Mouse (Mus musculus) left cerebral cortex, adult 8-10 months (tissue): ENCODE data around the gene AI837181. TPM values are rescaled to one million over a fixed set of nuclear protein-coding genes. Genes with fewer than 3 reads are reported as not detected.
A peak's percentile ranks its signal among the peaks of the same experiment; 100 is the strongest.

ENCODE experiments used
- DNase-seq, 2 experiments: peaks; one replicate each; pipeline ENCODE4 v3.0.0; 2022; ENCODE audit warnings: low spot score in 2 of 2
- total RNA-seq, 4 experiments: library from RNA; stranded (reverse); gene quantifications; 2 replicates each; pipeline ENCODE4 v1.2.4; 2022

AI837181 gene
- total RNA-seq, 4 experiments from 2014 or later, result 70.4 to 79.1 (median 75.0) TPM

GRCm38 (mm10) chr19:5444954-5445353 lies 20.0 kb downstream of the AI837181 start:
- DNase-seq, result no peak

- DNase-seq, result no peak
These were observed 20.8 kb downstream of the AI837181 start for GRCm38 (mm10) chr19:5445747-5446146.

- peak in 1 of 2 experiments; percentile 67 for DNase-seq
These were observed 22.8 kb downstream of the AI837181 start, which contains the start of gene Fosl1 for GRCm38 (mm10) chr19:5447515-5448353. Gene Fosl1, plus strand, starts transcription at chr19:5447547.

DNA sequence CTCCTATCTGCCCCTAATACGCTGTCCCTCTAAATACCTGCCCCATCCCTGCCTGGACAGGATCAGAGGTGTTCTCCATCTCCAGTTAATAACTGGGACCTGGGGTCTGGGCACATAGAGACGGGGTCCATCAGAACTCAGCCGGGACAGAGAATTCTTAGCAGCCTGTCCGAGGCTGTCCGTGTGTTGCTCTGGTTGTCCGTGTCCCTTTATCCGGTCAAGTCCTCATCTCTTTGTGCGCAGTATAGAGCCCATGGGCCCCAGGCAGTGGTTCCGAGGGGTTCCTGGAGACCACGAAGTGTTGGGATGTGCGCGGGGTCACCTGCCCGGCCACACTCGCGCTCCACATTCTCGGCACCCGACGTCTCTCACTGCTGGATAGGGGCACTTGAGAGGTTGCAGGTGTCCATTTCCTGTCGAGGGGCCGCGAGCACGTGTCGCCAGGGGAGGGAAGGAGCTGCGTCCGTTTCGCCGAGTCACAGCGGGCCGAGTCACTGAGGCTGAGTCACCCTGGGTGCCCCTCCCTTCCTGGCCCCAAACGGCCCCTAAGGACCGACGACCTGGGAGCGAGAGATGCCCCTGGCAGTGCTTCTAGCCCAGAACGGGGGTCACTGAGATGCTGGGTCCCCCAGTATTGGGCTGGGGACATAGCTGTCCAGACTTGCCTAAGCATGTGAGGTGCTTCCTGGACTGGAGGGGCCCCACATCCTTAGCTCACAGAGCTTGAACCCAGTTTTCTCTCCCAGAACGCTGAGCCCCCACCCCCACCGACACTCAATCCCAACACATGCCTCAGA lies 23.6 kb downstream of the AI837181 start:
- DNase-seq, result no peak

DNA sequence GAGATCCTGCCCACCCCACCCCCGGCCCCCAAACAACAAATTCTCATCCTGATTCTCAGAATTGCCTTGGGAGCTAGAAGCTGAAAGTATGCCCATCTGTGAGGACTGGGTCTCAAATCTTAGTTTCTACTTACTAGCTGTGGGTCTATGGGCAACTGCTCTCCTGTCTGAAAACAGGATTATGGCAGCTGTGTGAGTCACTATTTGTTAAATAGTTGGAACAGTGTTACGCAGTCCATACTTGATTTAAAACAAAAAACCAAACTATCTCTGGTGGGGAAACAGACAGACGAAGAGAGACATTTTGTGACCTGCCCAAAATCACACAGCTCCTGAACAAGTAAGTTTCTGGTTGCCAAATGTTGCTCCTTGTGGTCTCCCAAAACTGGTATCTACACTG lies 24.7 kb downstream of the AI837181 start:
- no peak for DNase-seq

- no peak for DNase-seq
These were observed 26.8 kb downstream of the AI837181 start for GRCm38 (mm10) chr19:5451766-5452165.

DNA sequence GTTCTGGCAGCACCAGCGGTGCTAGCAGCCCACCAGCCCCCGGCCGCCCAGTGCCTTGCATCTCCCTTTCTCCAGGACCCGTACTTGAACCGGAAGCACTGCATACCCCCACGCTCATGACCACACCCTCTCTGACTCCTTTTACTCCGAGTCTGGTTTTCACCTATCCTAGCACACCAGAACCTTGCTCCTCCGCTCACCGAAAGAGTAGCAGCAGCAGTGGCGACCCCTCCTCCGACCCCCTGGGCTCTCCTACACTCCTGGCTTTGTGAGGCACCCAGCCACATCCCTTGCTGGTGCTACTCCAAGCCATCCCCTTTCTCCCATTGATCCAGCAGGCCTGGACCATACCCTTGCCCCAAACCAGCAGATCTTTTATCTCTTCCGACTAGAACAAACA lies 30.1 kb downstream of the AI837181 start:
- DNase-seq, result no peak

DNA sequence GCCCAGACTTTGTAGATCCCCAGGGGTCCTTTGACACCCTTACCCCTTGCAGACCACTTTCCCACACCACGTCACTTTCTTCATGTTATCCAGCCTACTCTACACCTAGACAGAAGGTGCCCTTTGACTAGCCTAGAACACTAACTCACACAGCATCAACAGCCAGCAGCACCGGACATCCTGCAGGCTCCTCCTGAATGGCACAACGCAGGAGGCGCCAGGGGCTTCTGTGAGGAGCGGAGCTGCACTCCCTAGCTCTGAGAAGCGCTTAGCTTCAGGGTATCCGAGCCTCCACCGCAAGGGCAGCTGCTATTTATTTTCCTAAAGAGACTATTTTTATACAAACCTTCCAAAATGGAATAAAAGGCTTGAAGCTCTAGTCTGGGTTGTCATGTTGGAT lies 30.6 kb downstream of the AI837181 start:
- no peak for DNase-seq

DNA sequence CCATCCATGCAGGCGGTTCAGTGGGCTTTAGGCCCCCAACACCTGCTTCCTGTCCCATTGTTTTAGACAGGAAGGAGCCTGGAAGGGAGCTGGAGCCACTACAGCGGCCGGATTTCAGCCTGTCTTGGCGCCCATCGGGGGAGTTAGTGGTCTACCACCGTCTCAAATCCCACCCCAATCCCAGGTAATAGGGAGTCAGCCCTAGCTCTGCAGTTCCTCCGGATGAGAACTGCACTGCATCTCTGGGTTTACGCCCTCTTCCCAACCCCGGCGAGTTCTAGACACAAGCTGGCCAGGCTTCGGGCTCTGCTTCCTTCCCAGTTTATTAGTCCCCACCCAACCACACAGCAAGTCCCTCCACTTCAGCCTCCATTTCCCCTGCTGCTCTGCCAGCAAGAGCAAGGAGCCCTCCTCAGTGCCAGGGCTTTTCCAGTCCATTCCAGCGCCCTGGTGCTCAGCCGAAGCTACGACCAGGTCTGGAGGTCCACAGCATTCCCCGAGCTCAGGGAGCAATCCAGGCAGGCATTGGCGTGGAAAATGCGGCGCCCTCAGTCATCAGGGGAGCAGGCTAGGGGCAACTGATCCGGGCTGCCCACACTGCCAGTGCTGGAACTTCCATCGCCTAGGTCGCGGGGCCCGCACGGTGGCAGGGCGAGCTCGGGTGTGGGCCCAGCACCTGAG lies 31.4 kb downstream of the AI837181 start:
- no peak for DNase-seq

DNA sequence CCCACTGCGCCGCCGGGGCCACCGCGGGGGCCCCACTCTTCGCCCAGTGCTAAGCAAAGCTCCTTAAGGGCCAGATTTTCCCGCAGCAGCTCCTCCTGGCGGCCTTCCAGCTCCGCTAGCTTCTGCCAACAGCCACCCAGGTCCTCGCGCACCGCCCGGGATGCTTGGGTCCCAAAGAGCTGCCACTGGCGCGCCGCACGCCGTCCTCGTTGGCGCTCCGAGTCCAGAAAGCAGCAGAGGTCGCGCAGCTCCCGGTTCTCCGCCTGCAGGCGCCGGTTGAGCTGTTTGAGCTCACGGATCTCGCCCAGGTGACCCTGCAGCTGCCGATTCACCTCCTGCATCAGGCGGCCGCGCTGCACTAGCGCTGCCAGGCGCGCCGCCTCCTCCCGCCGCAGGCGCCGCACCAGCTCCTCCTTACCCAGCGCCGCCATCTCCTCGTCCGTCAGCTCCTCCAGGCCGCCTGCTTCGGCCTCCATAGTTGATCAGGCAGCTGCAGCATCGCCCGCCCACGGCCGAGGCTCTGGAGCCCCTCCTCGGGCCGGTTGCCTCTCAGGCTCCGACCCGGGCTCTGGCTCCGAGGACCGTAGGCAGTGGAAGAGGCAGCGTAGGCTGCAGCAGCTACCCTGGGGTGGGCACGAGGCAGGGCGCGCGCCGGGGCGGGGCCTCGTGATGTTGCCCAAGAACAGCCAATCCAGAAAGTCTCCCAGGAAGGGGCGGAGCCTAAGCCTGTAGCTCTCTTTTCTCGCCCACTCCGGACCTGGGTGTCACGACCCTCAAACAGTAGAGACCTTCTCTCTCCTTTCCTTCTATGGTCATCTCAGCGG lies 32.2 kb downstream of the AI837181 start:
- peak; percentile 95 to 97 for DNase-seq

GRCm38 (mm10) chr19:5457746-5458442 lies 33.0 kb downstream of the AI837181 start, which contains the start of gene Ccdc85b:
Gene Ccdc85b, minus strand, starts transcription at chr19:5457894.
- DNase-seq, result no peak

GRCm38 (mm10) chr19:5459019-5459418 lies 34.1 kb downstream of the AI837181 start:
- no peak for DNase-seq

- no peak for DNase-seq
These were observed 35.0 kb downstream of the AI837181 start for GRCm38 (mm10) chr19:5459896-5460295.

DNA sequence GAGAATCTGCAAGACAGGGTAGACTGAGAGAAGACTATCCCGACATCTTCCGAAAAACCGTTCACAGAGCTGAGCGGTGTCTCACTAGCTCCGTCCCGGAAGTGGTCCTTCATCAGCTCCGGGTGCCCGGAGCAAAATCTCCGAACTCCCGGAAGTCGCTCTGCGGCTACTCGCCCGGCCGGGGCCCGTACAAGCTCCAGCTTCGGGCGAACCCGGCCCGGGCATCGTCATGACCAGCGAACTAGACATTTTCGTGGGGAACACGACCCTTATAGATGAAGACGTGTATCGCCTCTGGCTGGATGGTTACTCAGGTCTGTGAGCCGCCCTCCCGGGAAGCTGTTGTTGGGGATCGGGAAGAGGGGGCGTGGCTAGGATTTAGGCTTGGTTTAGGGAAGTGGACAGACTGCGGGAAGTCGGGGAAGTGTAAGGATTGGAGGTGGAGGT lies 35.5 kb downstream of the AI837181 start, which contains the start of gene Fibp:
Gene Fibp (plus strand): TSS at position 151 of the 447 bp plus-strand sequence.
- DNase-seq, result peak; percentile 76 to 85

GRCm38 (mm10) chr19:5461411-5461810 lies 36.5 kb downstream of the AI837181 start:
- DNase-seq, result no peak

DNA sequence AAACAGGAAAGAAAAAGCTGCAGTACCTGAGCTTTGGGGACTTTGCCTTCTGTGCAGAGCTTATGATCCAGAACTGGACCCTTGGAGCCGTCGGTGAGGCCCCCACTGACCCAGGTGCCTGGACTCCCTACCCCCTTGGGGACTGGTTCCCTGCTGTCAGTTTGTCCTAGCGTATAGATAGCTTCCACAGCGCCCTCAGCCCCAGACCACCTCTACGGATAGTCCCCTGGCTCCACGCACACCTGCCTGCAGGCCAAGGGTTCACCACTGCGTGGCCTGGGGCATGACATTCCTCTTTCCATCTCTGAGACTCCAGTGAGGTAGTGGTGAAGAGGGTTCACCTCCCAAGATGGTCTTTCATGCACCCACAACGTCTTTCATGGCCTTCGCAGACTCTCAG lies 38.3 kb downstream of the AI837181 start:
- DNase-seq, result no peak

GRCm38 (mm10) chr19:5463791-5464562 lies 39.0 kb downstream of the AI837181 start:
- no peak for DNase-seq

GRCm38 (mm10) chr19:5465037-5465436 lies 40.1 kb downstream of the AI837181 start:
- no peak for DNase-seq

DNA sequence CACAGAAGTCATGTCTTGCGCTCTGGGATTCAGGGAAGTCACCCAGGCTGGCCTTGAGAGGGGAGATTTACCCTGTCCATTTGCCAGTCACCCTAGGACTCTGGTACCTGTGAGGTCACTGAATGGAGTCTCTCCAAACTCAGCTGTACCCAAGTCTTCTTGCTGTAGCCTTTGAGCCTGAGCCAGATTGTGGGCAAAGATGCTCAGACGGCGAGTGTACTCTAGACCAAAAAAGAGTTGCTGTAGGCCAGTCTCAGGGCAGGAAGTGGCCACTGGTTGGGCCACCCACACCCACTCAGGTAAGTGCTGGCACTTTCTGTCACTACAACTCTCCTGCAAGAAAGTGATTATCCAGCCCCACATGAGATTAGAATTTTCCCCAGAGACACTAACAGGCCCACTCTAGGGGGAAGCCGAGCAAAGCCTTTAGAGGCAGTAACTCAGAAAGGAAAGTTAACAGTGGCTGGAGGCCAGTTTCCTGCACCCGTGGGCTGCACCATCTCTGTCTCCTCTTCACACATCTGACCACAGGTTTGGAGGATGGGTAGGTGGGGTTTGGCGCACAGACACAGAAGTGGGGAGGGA lies 42.1 kb downstream of the AI837181 start:
- no peak for DNase-seq
